Mouse (Mus musculus): ENCODE measurements around the gene Lrrc10b. TPM values are rescaled to one million over a fixed set of nuclear protein-coding genes. Genes with fewer than 3 reads are reported as not detected.

Gene Lrrc10b
- polyA plus RNA-seq (2014; fragmentation: Nextera tagmentation; extraction: Ambion mirVana), result 0.33 and 0.71 TPM in 2 replicates

- Histone ChIP-seq H3K4me3 (ENCODE audit: low read depth, low read length) (peak within 1 kb of the TSS; percentile 47), H3K36me3 (ENCODE audit: control insufficient read depth, insufficient read depth, low read length) (no peaks in the 10 kb centered on the region), H3K27ac (ENCODE audit: low read depth, low read length) (no peak within 1 kb of the TSS), H3K27me3 (ENCODE audit: control insufficient read depth, insufficient read depth, low read length) (peaks cover 49% of the 10 kb centered on the region), H3K4me2 (ENCODE audit: low read depth, low read length, severe bottlenecking) (peak within 1 kb of the TSS; percentile 88), H3K4me1 (replicated peaks; ENCODE audit: control insufficient read depth, insufficient read depth, low read length) (peaks cover 11% of the 10 kb centered on the region; the same call in 1 of the 2 replicates), H3K9me3 (ENCODE audit: control insufficient read depth, low read length) (no peaks in the 10 kb centered on the region), H3K9ac (ENCODE audit: low read length) (peak within 1 kb of the TSS; percentile 43; the same call in 1 of the 2 replicates)
- peak; percentile 57 for ATAC-seq (replicated peaks; ENCODE audit: low FRiP score)
- DNase-seq (ENCODE audit: low spot score), result peak; percentile 87
- under 1% methylated on average over 87 of the region's 96 CpGs for WGBS
Observed at GRCm38 (mm10) chr19:10456752-10457483, at the start of gene Lrrc10b. TSS of gene Lrrc10b (minus strand) at chr19:10457473.

GRCm38 (mm10) chr19:10502571-10502970 lies 45.3 kb upstream of the Lrrc10b start:
- Histone ChIP-seq H3K9me3 (ENCODE audit: control insufficient read depth, low read length) (no peaks in the 10 kb centered on the region), H3K4me3 (ENCODE audit: low read depth, low read length) (no peak overlapping the region), H3K9ac (ENCODE audit: low read length) (no peak overlapping the region), H3K27me3 (ENCODE audit: control insufficient read depth, insufficient read depth, low read length) (no peaks in the 10 kb centered on the region), H3K4me2 (ENCODE audit: low read depth, low read length, severe bottlenecking) (no peak overlapping the region), H3K4me1 (replicated peaks; ENCODE audit: control insufficient read depth, insufficient read depth, low read length) (no peaks in the 10 kb centered on the region), H3K36me3 (ENCODE audit: control insufficient read depth, insufficient read depth, low read length) (peaks cover 5% of the 10 kb centered on the region; the same call in 1 of the 2 replicates), H3K27ac (ENCODE audit: low read depth, low read length) (no peak overlapping the region)
- ATAC-seq (replicated peaks; ENCODE audit: low FRiP score), result peak; percentile 39; the same call in 1 of the 2 replicates
- peak; percentile 64 for DNase-seq (ENCODE audit: low spot score)
- WGBS, result 7% methylated on average over 4 of the region's 4 CpGs

GRCm38 (mm10) chr19:10500581-10500980 lies 43.3 kb upstream of the Lrrc10b start:
- H3K4me1 ChIP-seq (replicated peaks; ENCODE audit: control insufficient read depth, insufficient read depth, low read length), result no peaks in the 10 kb centered on the region
- no peak overlapping the region for H3K9ac ChIP-seq (ENCODE audit: low read length)
- no peak overlapping the region for H3K27ac ChIP-seq (ENCODE audit: low read depth, low read length)
- no peak overlapping the region for H3K4me2 ChIP-seq (ENCODE audit: low read depth, low read length, severe bottlenecking)
- peak; percentile 38 for DNase-seq (ENCODE audit: low spot score)
- H3K4me3 ChIP-seq (ENCODE audit: low read depth, low read length), result no peak overlapping the region
- 91% methylated on average over 8 of the region's 8 CpGs for WGBS
- peaks cover 5% of the 10 kb centered on the region; the same call in 1 of the 2 replicates for H3K36me3 ChIP-seq (ENCODE audit: control insufficient read depth, insufficient read depth, low read length)
- no peak for ATAC-seq (replicated peaks; ENCODE audit: low FRiP score)
- H3K27me3 ChIP-seq (ENCODE audit: control insufficient read depth, insufficient read depth, low read length), result no peaks in the 10 kb centered on the region
- H3K9me3 ChIP-seq (ENCODE audit: control insufficient read depth, low read length), result no peaks in the 10 kb centered on the region

- Histone ChIP-seq H3K9ac (ENCODE audit: low read length) (no peak overlapping the region), H3K36me3 (ENCODE audit: control insufficient read depth, insufficient read depth, low read length) (peaks cover 5% of the 10 kb centered on the region; the same call in 1 of the 2 replicates), H3K4me1 (replicated peaks; ENCODE audit: control insufficient read depth, insufficient read depth, low read length) (no peaks in the 10 kb centered on the region), H3K4me2 (ENCODE audit: low read depth, low read length, severe bottlenecking) (no peak overlapping the region), H3K27me3 (ENCODE audit: control insufficient read depth, insufficient read depth, low read length) (no peaks in the 10 kb centered on the region), H3K4me3 (ENCODE audit: low read depth, low read length) (no peak overlapping the region), H3K27ac (ENCODE audit: low read depth, low read length) (no peak overlapping the region), H3K9me3 (ENCODE audit: control insufficient read depth, low read length) (no peaks in the 10 kb centered on the region)
- DNase-seq (ENCODE audit: low spot score) (peak; percentile 44), ATAC-seq (replicated peaks; ENCODE audit: low FRiP score) (no peak)
- 66% methylated on average over 8 of the region's 8 CpGs for WGBS
Observed at GRCm38 (mm10) chr19:10497512-10498160, 40.4 kb upstream of the Lrrc10b start.

GRCm38 (mm10) chr19:10496976-10497375 lies 39.7 kb upstream of the Lrrc10b start:
- no peak overlapping the region for H3K4me2 ChIP-seq (ENCODE audit: low read depth, low read length, severe bottlenecking)
- H3K27me3 ChIP-seq (ENCODE audit: control insufficient read depth, insufficient read depth, low read length), result no peaks in the 10 kb centered on the region
- 45% methylated on average over 2 of the region's 2 CpGs for WGBS
- H3K27ac ChIP-seq (ENCODE audit: low read depth, low read length), result no peak overlapping the region
- peak; percentile 33 for DNase-seq (ENCODE audit: low spot score)
- H3K9ac ChIP-seq (ENCODE audit: low read length), result no peak overlapping the region
- H3K4me3 ChIP-seq (ENCODE audit: low read depth, low read length), result no peak overlapping the region
- no peaks in the 10 kb centered on the region for H3K9me3 ChIP-seq (ENCODE audit: control insufficient read depth, low read length)
- ATAC-seq (replicated peaks; ENCODE audit: low FRiP score), result no peak
- no peaks in the 10 kb centered on the region for H3K4me1 ChIP-seq (replicated peaks; ENCODE audit: control insufficient read depth, insufficient read depth, low read length)
- H3K36me3 ChIP-seq (ENCODE audit: control insufficient read depth, insufficient read depth, low read length), result peaks cover 4% of the 10 kb centered on the region; the same call in 1 of the 2 replicates

GRCm38 (mm10) chr19:10495670-10496069 lies 38.4 kb upstream of the Lrrc10b start:
- Histone ChIP-seq H3K9ac (ENCODE audit: low read length) (no peak overlapping the region), H3K9me3 (ENCODE audit: control insufficient read depth, low read length) (no peaks in the 10 kb centered on the region), H3K4me2 (ENCODE audit: low read depth, low read length, severe bottlenecking) (no peak overlapping the region), H3K36me3 (ENCODE audit: control insufficient read depth, insufficient read depth, low read length) (no peaks in the 10 kb centered on the region), H3K4me1 (replicated peaks; ENCODE audit: control insufficient read depth, insufficient read depth, low read length) (no peaks in the 10 kb centered on the region), H3K4me3 (ENCODE audit: low read depth, low read length) (no peak overlapping the region), H3K27ac (ENCODE audit: low read depth, low read length) (no peak overlapping the region), H3K27me3 (ENCODE audit: control insufficient read depth, insufficient read depth, low read length) (no peaks in the 10 kb centered on the region)
- 95% methylated on average over 1 of the region's 1 CpGs for WGBS
- no peak for DNase-seq (ENCODE audit: low spot score)
- ATAC-seq (replicated peaks; ENCODE audit: low FRiP score), result no peak

- Histone ChIP-seq H3K36me3 (ENCODE audit: control insufficient read depth, insufficient read depth, low read length) (no peaks in the 10 kb centered on the region), H3K4me3 (ENCODE audit: low read depth, low read length) (no peak overlapping the region), H3K27me3 (ENCODE audit: control insufficient read depth, insufficient read depth, low read length) (no peaks in the 10 kb centered on the region), H3K9ac (ENCODE audit: low read length) (no peak overlapping the region), H3K4me2 (ENCODE audit: low read depth, low read length, severe bottlenecking) (no peak overlapping the region), H3K4me1 (replicated peaks; ENCODE audit: control insufficient read depth, insufficient read depth, low read length) (peaks cover 4% of the 10 kb centered on the region; the same call in 1 of the 2 replicates), H3K27ac (ENCODE audit: low read depth, low read length) (no peak overlapping the region), H3K9me3 (ENCODE audit: control insufficient read depth, low read length) (no peaks in the 10 kb centered on the region)
- ATAC-seq (replicated peaks; ENCODE audit: low FRiP score) (peak; percentile 81), DNase-seq (ENCODE audit: low spot score) (peak; percentile 69)
- WGBS, result 25% methylated on average over 9 of the region's 9 CpGs
Observed at GRCm38 (mm10) chr19:10486264-10486738, 29.0 kb upstream of the Lrrc10b start.

- Histone ChIP-seq H3K4me3 (ENCODE audit: low read depth, low read length) (no peak within 1 kb of the TSS), H3K9me3 (ENCODE audit: control insufficient read depth, low read length) (no peaks in the 10 kb centered on the region), H3K27ac (ENCODE audit: low read depth, low read length) (no peak within 1 kb of the TSS), H3K4me2 (ENCODE audit: low read depth, low read length, severe bottlenecking) (no peak within 1 kb of the TSS), H3K27me3 (ENCODE audit: control insufficient read depth, insufficient read depth, low read length) (no peaks in the 10 kb centered on the region), H3K36me3 (ENCODE audit: control insufficient read depth, insufficient read depth, low read length) (no peaks in the 10 kb centered on the region), H3K4me1 (replicated peaks; ENCODE audit: control insufficient read depth, insufficient read depth, low read length) (peaks cover 4% of the 10 kb centered on the region; the same call in 1 of the 2 replicates), H3K9ac (ENCODE audit: low read length) (no peak within 1 kb of the TSS)
- DNase-seq (ENCODE audit: low spot score), result peak; percentile 77
- peak; percentile 76 for ATAC-seq (replicated peaks; ENCODE audit: low FRiP score)
- 29% methylated on average over 6 of the region's 6 CpGs for WGBS
Observed at GRCm38 (mm10) chr19:10482703-10483102, 25.4 kb upstream of the Lrrc10b start, which contains the start of gene Ppp1r32. TSS of gene Ppp1r32 (minus strand) at chr19:10482928.

Measured in forebrain, embryonic 11.5 days (tissue).